Mouse (Mus musculus): Measurements from ENCODE around the gene Ppp1r1b. TPM values are rescaled to one million over a fixed set of nuclear protein-coding genes. Genes with fewer than 3 reads are reported as not detected.

Ppp1r1b gene
- polyA plus RNA-seq, 1 experiment, result not detected

DNA sequence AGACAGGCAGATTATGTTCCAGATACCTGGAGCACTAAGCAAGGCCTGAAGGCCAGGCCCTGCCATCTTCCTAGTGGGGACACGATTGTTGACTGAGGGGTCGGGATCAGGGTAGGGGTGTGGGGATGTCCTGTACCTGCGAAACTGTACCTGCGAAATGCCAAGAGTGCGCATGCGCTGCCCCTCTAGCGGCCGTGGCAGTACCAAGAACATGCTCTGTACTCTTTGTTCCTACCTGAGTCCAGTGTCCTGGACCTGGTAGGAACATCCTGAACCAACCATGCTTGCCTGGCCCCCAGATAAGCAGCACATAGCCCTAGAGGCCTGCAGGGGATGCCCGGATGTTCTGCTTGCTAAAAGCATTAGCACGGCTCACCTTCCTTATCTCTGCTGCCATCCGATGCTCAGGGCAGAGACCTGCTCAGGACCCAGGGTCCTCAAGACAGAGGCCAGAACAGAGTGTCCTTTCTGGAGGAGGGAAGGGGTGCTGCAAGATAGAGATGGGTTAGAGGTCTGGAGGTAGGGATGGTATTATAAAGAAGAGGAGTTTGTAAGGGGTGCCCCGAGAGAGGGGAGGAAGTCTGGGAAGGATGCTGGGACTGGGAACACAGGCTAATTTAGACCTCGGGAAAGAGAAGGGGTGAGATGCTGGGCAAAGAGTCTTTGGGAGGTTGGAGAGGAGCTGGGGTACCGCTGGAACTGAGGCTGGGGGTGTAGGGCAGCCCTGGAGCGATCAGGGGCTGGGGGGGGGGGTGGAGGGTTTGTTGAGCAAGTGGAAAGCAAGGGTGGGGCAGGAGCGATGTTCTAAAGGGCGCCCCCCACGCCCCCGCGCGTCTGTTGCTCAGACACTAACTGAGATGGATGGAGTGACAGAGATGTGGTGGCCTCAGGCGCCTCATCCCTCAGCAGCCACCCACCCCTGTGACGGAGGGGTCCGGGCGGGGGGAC lies 37.7 kb downstream of the Ppp1r1b start, which contains the start of gene Pnmt:
TSS of gene Pnmt (plus strand) at position 813 of the 948 bp plus-strand sequence.
- Histone ChIP-seq H3K27ac (ENCODE audit: control insufficient read depth, insufficient read depth, low read depth, low read length, poor library complexity) (no peak within 1 kb of the TSS), H3K4me1 (ENCODE audit: control insufficient read depth, insufficient read depth, low read length) (no peaks in the 10 kb centered on the region), H3K4me3 (replicated peaks; ENCODE audit: control insufficient read depth, low read depth, low read length) (no peak within 1 kb of the TSS)
- TF ChIP-seq POLR2A (IDR thresholded peaks at IDR 0.05; ENCODE audit: borderline replicate concordance, control insufficient read depth, low read depth, low read length), result no peak
- no peak for TF ChIP-seq CTCF (IDR thresholded peaks at IDR 0.05; ENCODE audit: control insufficient read depth, insufficient read depth, low read length)
- 54% methylated on average over 25 of the region's 25 CpGs for WGBS

GRCm38 (mm10) chr11:98386596-98386995 lies 38.4 kb downstream of the Ppp1r1b start:
- Histone ChIP-seq H3K27ac (ENCODE audit: control insufficient read depth, insufficient read depth, low read depth, low read length, poor library complexity) (no peak overlapping the region), H3K4me1 (ENCODE audit: control insufficient read depth, insufficient read depth, low read length) (no peaks in the 10 kb centered on the region), H3K4me3 (replicated peaks; ENCODE audit: control insufficient read depth, low read depth, low read length) (no peak overlapping the region)
- TF ChIP-seq CTCF (IDR thresholded peaks at IDR 0.05; ENCODE audit: control insufficient read depth, insufficient read depth, low read length) (no peak), POLR2A (IDR thresholded peaks at IDR 0.05; ENCODE audit: borderline replicate concordance, control insufficient read depth, low read depth, low read length) (peak; percentile 27; the same call in 1 of the 2 replicates)
- 20% methylated on average over 24 of the region's 24 CpGs for WGBS

DNA sequence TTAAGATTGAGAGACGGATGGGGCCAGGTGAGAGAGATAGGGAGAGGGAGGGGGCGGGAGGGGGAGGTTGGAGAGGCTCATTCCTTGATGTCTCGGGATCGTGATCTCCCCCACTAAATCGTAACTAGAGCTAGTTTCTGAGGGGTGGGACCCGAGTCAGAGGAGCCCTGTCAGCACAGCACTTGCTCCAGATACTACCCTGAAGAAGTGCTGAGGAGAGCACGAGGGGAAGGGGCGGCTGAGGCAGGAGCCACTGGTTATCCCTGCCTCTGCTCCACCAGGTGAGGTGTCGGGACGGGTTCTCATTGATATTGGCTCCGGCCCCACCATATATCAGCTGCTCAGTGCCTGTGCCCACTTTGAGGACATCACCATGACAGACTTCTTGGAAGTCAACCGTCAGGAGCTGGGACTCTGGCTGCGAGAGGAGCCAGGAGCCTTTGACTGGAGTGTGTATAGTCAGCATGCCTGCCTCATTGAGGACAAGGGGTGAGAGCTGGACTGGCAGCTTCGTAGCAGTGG lies 38.9 kb downstream of the Ppp1r1b start:
- WGBS, result 57% methylated on average over 14 of the region's 14 CpGs
- no peak for TF ChIP-seq CTCF (IDR thresholded peaks at IDR 0.05; ENCODE audit: control insufficient read depth, insufficient read depth, low read length)
- TF ChIP-seq POLR2A (IDR thresholded peaks at IDR 0.05; ENCODE audit: borderline replicate concordance, control insufficient read depth, low read depth, low read length), result no peak
- Histone ChIP-seq H3K27ac (ENCODE audit: control insufficient read depth, insufficient read depth, low read depth, low read length, poor library complexity) (no peak overlapping the region), H3K4me3 (replicated peaks; ENCODE audit: control insufficient read depth, low read depth, low read length) (no peak overlapping the region), H3K4me1 (ENCODE audit: control insufficient read depth, insufficient read depth, low read length) (no peaks in the 10 kb centered on the region)

GRCm38 (mm10) chr11:98388282-98388681 lies 40.1 kb downstream of the Ppp1r1b start:
- Histone ChIP-seq H3K4me1 (ENCODE audit: control insufficient read depth, insufficient read depth, low read length) (peaks cover 2% of the 10 kb centered on the region), H3K4me3 (replicated peaks; ENCODE audit: control insufficient read depth, low read depth, low read length) (no peak overlapping the region), H3K27ac (ENCODE audit: control insufficient read depth, insufficient read depth, low read depth, low read length, poor library complexity) (no peak overlapping the region)
- no peak for TF ChIP-seq CTCF (IDR thresholded peaks at IDR 0.05; ENCODE audit: control insufficient read depth, insufficient read depth, low read length)
- no peak for TF ChIP-seq POLR2A (IDR thresholded peaks at IDR 0.05; ENCODE audit: borderline replicate concordance, control insufficient read depth, low read depth, low read length)
- WGBS, result 85% methylated on average over 10 of the region's 10 CpGs

- TF ChIP-seq CTCF (IDR thresholded peaks at IDR 0.05; ENCODE audit: control insufficient read depth, insufficient read depth, low read length), result peak; percentile 62
- no peak for TF ChIP-seq POLR2A (IDR thresholded peaks at IDR 0.05; ENCODE audit: borderline replicate concordance, control insufficient read depth, low read depth, low read length)
- Histone ChIP-seq H3K4me3 (replicated peaks; ENCODE audit: control insufficient read depth, low read depth, low read length) (no peak overlapping the region), H3K4me1 (ENCODE audit: control insufficient read depth, insufficient read depth, low read length) (peaks cover 2% of the 10 kb centered on the region), H3K27ac (ENCODE audit: control insufficient read depth, insufficient read depth, low read depth, low read length, poor library complexity) (no peak overlapping the region)
- 15% methylated on average over 9 of the region's 9 CpGs for WGBS
Observed at GRCm38 (mm10) chr11:98389221-98389780, 41.1 kb downstream of the Ppp1r1b start.

- Histone ChIP-seq H3K27ac (ENCODE audit: control insufficient read depth, insufficient read depth, low read depth, low read length, poor library complexity) (no peak overlapping the region), H3K4me3 (replicated peaks; ENCODE audit: control insufficient read depth, low read depth, low read length) (no peak overlapping the region), H3K4me1 (ENCODE audit: control insufficient read depth, insufficient read depth, low read length) (peaks cover 2% of the 10 kb centered on the region)
- no peak for TF ChIP-seq POLR2A (IDR thresholded peaks at IDR 0.05; ENCODE audit: borderline replicate concordance, control insufficient read depth, low read depth, low read length)
- no peak for TF ChIP-seq CTCF (IDR thresholded peaks at IDR 0.05; ENCODE audit: control insufficient read depth, insufficient read depth, low read length)
- 90% methylated on average over 12 of the region's 12 CpGs for WGBS
Observed at GRCm38 (mm10) chr11:98390141-98390540, 41.9 kb downstream of the Ppp1r1b start.

DNA sequence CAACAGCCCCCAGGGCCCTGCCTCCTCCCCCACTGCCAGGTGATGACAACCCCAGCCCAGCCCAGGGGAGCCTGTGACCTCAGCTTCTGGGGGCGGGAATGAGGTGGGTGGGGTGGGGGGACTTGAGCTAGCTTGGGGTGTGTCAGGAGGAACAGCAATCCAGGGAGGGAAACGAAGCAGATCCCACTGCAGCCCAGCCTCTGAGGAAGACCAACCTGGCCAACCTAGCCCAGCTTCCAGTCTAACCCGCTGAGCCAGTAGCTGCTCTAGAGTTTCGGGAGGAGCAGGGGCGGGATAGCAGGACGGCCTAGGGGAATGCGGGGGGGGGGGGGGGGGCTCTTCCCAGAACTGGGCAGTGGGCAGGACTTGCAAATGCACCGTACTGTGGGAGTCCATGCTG lies 43.8 kb downstream of the Ppp1r1b start:
- 49% methylated on average over 8 of the region's 8 CpGs for WGBS
- H3K4me1 ChIP-seq (ENCODE audit: control insufficient read depth, insufficient read depth, low read length), result peaks cover 2% of the 10 kb centered on the region
- TF ChIP-seq CTCF (IDR thresholded peaks at IDR 0.05; ENCODE audit: control insufficient read depth, insufficient read depth, low read length) (no peak), POLR2A (IDR thresholded peaks at IDR 0.05; ENCODE audit: borderline replicate concordance, control insufficient read depth, low read depth, low read length) (no peak)
- no peak overlapping the region for H3K4me3 ChIP-seq (replicated peaks; ENCODE audit: control insufficient read depth, low read depth, low read length)
- no peak overlapping the region for H3K27ac ChIP-seq (ENCODE audit: control insufficient read depth, insufficient read depth, low read depth, low read length, poor library complexity)

- WGBS, result 11% methylated on average over 4 of the region's 4 CpGs
- H3K27ac ChIP-seq (ENCODE audit: control insufficient read depth, insufficient read depth, low read depth, low read length, poor library complexity), result peak overlapping the region; percentile 78
- TF ChIP-seq CTCF (IDR thresholded peaks at IDR 0.05; ENCODE audit: control insufficient read depth, insufficient read depth, low read length) (no peak), POLR2A (IDR thresholded peaks at IDR 0.05; ENCODE audit: borderline replicate concordance, control insufficient read depth, low read depth, low read length) (0 out of 2 replicates have a peak, but pooled peaks have one; percentile 10)
- H3K4me3 ChIP-seq (replicated peaks; ENCODE audit: control insufficient read depth, low read depth, low read length), result no peak overlapping the region
- peaks cover 2% of the 10 kb centered on the region for H3K4me1 ChIP-seq (ENCODE audit: control insufficient read depth, insufficient read depth, low read length)
Observed at GRCm38 (mm10) chr11:98392645-98393044, 44.4 kb downstream of the Ppp1r1b start.

All from bone marrow, adult 2 months (tissue).